Mouse (Mus musculus): ENCODE results near the gene Negr1.

The Negr1 gene

GRCm38 (mm10) chr3:157268742-157269141 lies 707.1 kb downstream of the Negr1 start:
- no peak for DNase-seq

- DNase-seq: no peak
These were observed 710.8 kb downstream of the Negr1 start for GRCm38 (mm10) chr3:157272379-157272778.

GRCm38 (mm10) chr3:157274143-157274542 lies 712.5 kb downstream of the Negr1 start:
- no peak for DNase-seq

- DNase-seq: no peak
These were observed 718.1 kb downstream of the Negr1 start for GRCm38 (mm10) chr3:157279717-157280116.

- DNase-seq: no peak
These were observed 719.7 kb downstream of the Negr1 start for GRCm38 (mm10) chr3:157281259-157281658.

GRCm38 (mm10) chr3:157291286-157291685 lies 729.7 kb downstream of the Negr1 start:
- DNase-seq: no peak

GRCm38 (mm10) chr3:157297216-157297615 lies 735.6 kb downstream of the Negr1 start:
- DNase-seq: no peak

GRCm38 (mm10) chr3:157303430-157304116 lies 742.0 kb downstream of the Negr1 start:
- no peak for DNase-seq

- no peak for DNase-seq
These were observed 759.5 kb downstream of the Negr1 start for GRCm38 (mm10) chr3:157321081-157321573.

- no peak for DNase-seq
These were observed 760.2 kb downstream of the Negr1 start for GRCm38 (mm10) chr3:157321834-157322233.

GRCm38 (mm10) chr3:157334169-157334568 lies 772.6 kb downstream of the Negr1 start:
- no peak for DNase-seq

- no peak for DNase-seq
These were observed 787.9 kb downstream of the Negr1 start for GRCm38 (mm10) chr3:157349480-157349879.

- DNase-seq: peak; percentile 5
These were observed 797.3 kb downstream of the Negr1 start for GRCm38 (mm10) chr3:157358905-157359304.

GRCm38 (mm10) chr3:157359840-157360239 lies 798.2 kb downstream of the Negr1 start:
- no peak for DNase-seq

All from liver (tissue).